Mouse (Mus musculus) erythroblast, embryonic 14.5 days (primary cell): ENCODE results near the gene Rmdn2.

Experiments used
- GATA1 ChIP-seq: IDR thresholded peaks from 2 replicates; pipeline ENCODE4 v1.6.1; 2012; ENCODE audit warnings: low read length, inconsistent platforms, mixed read lengths
- TAL1 ChIP-seq: IDR thresholded peaks from 3 replicates; pipeline ENCODE4 v1.6.1; 2012; ENCODE audit warnings: low read length, inconsistent platforms, mixed read lengths

- TF ChIP-seq TAL1 (no peak), GATA1 (no peak)
Measured at GRCm38 (mm10) chr17:79705671-79706455, 94.2 kb downstream of the Rmdn2 start.
